Mouse (Mus musculus) myocyte (in vitro differentiated cells): Measurements from ENCODE around the gene Gdpd3. TPM values are rescaled to one million over a fixed set of nuclear protein-coding genes. Genes with fewer than 3 reads are reported as not detected.

Experiments
- H3K27me3 ChIP-seq: one replicate; pipeline ENCODE4 v1.6.1; 2011; ENCODE audit not compliant: control insufficient read depth, insufficient read depth, insufficient read length
- H3K36me3 ChIP-seq: one replicate; pipeline ENCODE4 v1.6.1; 2011; ENCODE audit not compliant: control insufficient read depth, insufficient read depth
- H3K4me2 ChIP-seq: one replicate; pipeline ENCODE4 v1.6.1; 2011; ENCODE audit warnings: low read depth, control low read depth
- H3K4me3 ChIP-seq: one replicate; pipeline ENCODE4 v1.5.1; 2011; ENCODE audit warnings: mild to moderate bottlenecking, control low read depth, moderate library complexity
- H3K79me2 ChIP-seq: one replicate; pipeline ENCODE4 v1.6.1; 2011; ENCODE audit not compliant: control insufficient read depth, insufficient read depth
- H3ac ChIP-seq: one replicate; pipeline ENCODE4 v1.6.1; 2011; ENCODE audit not compliant: control insufficient read depth, insufficient read length
- CEBPB ChIP-seq: IDR thresholded peaks from 2 replicates; pipeline ENCODE4 v1.6.1; 2011; ENCODE audit warnings: mild to moderate bottlenecking, moderate library complexity; ENCODE audit not compliant: poor library complexity, insufficient read depth, severe bottlenecking
- E2F4 ChIP-seq: IDR thresholded peaks from one replicate; pipeline ENCODE4 v1.6.1; 2011; ENCODE audit warnings: mild to moderate bottlenecking, control low read depth, moderate library complexity; ENCODE audit not compliant: insufficient read depth
- MAX ChIP-seq: IDR thresholded peaks from one replicate; pipeline ENCODE4 v1.6.1; 2011; ENCODE audit warnings: low read depth, mild to moderate bottlenecking, control low read depth
- MYOD1 ChIP-seq, 3 experiments: IDR thresholded peaks; one replicate each; pipeline ENCODE4 v1.6.1; 2011; ENCODE audit warnings: control low read depth in 2 of 3, low read depth in 2 of 3, mild to moderate bottlenecking in 2 of 3, moderate library complexity in 1 of 3; ENCODE audit not compliant: insufficient read length in 2 of 3, control insufficient read depth in 1 of 3
- MYOG ChIP-seq, 3 experiments: IDR thresholded peaks; one replicate each; pipeline ENCODE4 v1.6.1; 2011; ENCODE audit warnings: control low read depth in 2 of 3, low read depth in 2 of 3, mild to moderate bottlenecking in 2 of 3; ENCODE audit not compliant: insufficient read length in 2 of 3, control insufficient read depth in 1 of 3, insufficient read depth in 1 of 3
- POLR2A ChIP-seq: IDR thresholded peaks from one replicate; pipeline ENCODE4 v1.6.1; 2011; ENCODE audit warnings: low read depth, mild to moderate bottlenecking, control low read depth, moderate library complexity; ENCODE audit not compliant: insufficient read length
- POLR2AphosphoS2 ChIP-seq: IDR thresholded peaks from one replicate; pipeline ENCODE4 v1.6.1; 2011; ENCODE audit warnings: low read depth, control low read depth; ENCODE audit not compliant: insufficient read length
- REST ChIP-seq: IDR thresholded peaks from one replicate; pipeline ENCODE4 v1.6.1; 2011; ENCODE audit warnings: mild to moderate bottlenecking, control low read depth, moderate library complexity; ENCODE audit not compliant: insufficient read depth, insufficient read length
- SRF ChIP-seq: IDR thresholded peaks from one replicate; pipeline ENCODE4 v1.6.1; 2011; ENCODE audit warnings: low read depth; ENCODE audit not compliant: control insufficient read depth, insufficient read length
- TCF12 ChIP-seq: IDR thresholded peaks from one replicate; pipeline ENCODE4 v1.6.1; 2011; ENCODE audit warnings: mild to moderate bottlenecking, control low read depth; ENCODE audit not compliant: poor library complexity, insufficient read depth, severe bottlenecking
- TCF3 ChIP-seq: IDR thresholded peaks from one replicate; pipeline ENCODE4 v1.6.1; 2011; ENCODE audit warnings: low read depth, control low read depth; ENCODE audit not compliant: insufficient read length
- USF1 ChIP-seq: IDR thresholded peaks from one replicate; pipeline ENCODE4 v1.6.1; 2011; ENCODE audit warnings: low read depth, mild to moderate bottlenecking, control low read depth, moderate library complexity
- polyA plus RNA-seq: library from polyadenylated mRNA; unstranded; fragments of >200 nt; fragmentation: generic; extraction: Trizol; gene quantifications from one replicate; pipeline ENCODE4 v1.2.1, GENCODE M21; 2012; ENCODE audit warnings: missing spikeins

Gene Gdpd3
- polyA plus RNA-seq, 1 experiment = 1.1 TPM

DNA sequence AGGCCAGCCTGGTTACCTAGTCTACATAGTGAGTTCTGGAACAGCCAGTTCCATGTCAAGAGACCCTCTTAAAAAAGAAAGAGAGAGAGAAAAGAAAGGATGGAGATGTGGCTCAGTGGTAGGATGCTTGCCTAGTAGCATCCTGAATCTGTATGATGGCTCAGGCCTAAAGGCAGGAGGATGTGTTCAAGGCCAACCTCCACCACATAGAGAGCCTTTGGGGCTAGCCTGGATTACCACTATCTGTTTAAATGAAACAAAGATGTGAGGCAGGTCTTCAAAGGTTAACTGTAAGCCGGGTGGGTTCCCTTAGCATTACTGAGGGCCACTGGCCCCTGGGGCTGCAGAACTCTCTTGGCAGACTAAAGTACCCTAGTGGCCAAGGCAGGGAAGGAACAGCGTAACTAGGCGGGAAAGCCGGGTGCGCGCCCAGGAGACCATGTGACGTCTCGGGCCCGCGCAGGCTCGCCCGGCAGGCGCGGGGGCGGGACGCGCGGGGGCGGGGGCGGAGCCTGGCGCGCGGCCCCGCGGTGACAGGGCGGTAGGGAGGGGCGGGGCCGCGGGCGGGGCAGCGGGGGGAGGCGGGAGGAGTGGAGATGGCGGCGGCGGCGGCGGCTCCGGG is 7.0 kb upstream of the Gdpd3 start, which contains the start of gene Mapk3:
Gene Mapk3, plus strand, starts transcription at position 552 of the 622 bp plus-strand sequence.
- Histone ChIP-seq H3K79me2 (peaks cover 7% of the 10 kb centered on the region), H3K36me3 (peaks cover 5% of the 10 kb centered on the region), H3K4me2 (peak within 1 kb of the TSS; percentile 82), H3K27me3 (no peaks in the 10 kb centered on the region), H3ac (peak within 1 kb of the TSS; percentile 81), H3K4me3 (peak within 1 kb of the TSS; percentile 72)
- TF ChIP-seq TCF12 (no peak), E2F4 (peak; percentile 64), MYOD1 (IDR thresholded peaks at IDR 0.05; ENCODE audit: control insufficient read depth in 1 of 3, insufficient read length in 2 of 3, low read depth in 2 of 3) (no peak), MYOG (IDR thresholded peaks at IDR 0.05; ENCODE audit: control insufficient read depth in 1 of 3, insufficient read depth in 1 of 3, insufficient read length in 2 of 3, low read depth in 2 of 3) (no peak), REST (no peak), MAX (no peak), POLR2AphosphoS2 (no peak), SRF (no peak), TCF3 (no peak), POLR2A (no peak), CEBPB (no peak), USF1 (peak; percentile 59)

DNA sequence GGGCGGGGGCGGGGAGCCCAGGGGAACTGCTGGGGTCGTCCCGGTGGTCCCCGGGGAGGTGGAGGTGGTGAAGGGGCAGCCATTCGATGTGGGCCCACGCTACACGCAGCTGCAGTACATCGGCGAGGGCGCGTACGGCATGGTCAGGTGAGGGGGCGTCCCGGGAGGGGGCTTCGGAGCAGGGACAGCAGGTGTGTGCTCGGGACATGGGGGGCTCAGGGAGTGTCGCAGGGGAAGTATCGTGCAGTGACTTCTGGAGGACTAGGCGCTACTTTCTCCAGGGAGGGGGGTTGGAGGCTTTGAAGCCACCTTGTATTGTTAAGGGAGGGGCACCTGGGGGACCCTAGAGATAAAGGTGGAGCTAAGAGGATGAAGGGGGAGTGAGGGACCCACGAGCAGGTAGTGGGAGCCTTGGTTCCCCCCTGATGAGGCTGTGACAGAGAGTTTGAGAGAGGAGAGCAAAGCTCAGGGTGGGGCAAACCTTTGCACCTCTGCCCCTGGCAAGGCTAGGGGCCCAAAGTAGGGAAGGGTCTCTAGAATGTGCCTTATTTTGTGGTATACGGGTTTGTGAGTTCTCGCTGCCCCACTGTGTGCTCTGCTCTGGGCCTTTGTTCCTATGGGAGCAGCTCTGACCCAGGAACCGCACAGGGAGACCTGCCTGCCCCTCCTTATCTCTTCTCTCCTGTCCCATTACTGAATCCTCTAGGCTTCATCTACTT is 6.3 kb upstream of the Gdpd3 start:
- peaks cover 5% of the 10 kb centered on the region for H3K36me3 ChIP-seq
- peaks cover 7% of the 10 kb centered on the region for H3K79me2 ChIP-seq
- peak overlapping the region; percentile 82 for H3K4me2 ChIP-seq
- TF ChIP-seq POLR2A (peak; percentile 37), POLR2AphosphoS2 (no peak), TCF3 (no peak), MYOD1 (IDR thresholded peaks at IDR 0.05; ENCODE audit: control insufficient read depth in 1 of 3, insufficient read length in 2 of 3, low read depth in 2 of 3) (peak in 1 of 3 experiments; percentile 9), MAX (no peak)
- H3K4me3 ChIP-seq = peak overlapping the region; percentile 72
- H3ac ChIP-seq = peak overlapping the region; percentile 81
- no peaks in the 10 kb centered on the region for H3K27me3 ChIP-seq

DNA sequence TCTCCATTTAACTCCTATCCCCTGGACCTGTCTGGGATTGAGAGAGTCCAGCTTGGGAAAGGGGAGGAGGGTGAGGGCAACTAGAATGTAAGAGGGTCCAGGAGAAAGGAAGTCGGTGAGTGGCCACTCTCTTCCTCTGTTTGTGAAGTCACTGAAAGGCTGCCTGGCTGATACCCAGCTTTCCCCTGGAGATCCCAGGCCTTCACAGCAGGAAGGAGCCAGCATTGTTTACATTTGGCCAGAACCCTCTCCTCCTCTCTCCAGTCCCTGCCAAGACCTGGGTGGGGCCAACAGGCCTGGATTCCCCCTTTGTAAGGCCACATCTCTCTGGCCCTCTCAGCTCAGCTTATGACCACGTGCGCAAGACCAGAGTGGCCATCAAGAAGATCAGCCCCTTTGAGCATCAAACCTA is 5.7 kb upstream of the Gdpd3 start:
- Histone ChIP-seq H3K4me2 (peak overlapping the region; percentile 82), H3ac (peak overlapping the region; percentile 81), H3K79me2 (peaks cover 7% of the 10 kb centered on the region), H3K27me3 (no peaks in the 10 kb centered on the region), H3K36me3 (peaks cover 5% of the 10 kb centered on the region), H3K4me3 (peak overlapping the region; percentile 72)
- TF ChIP-seq E2F4 (no peak), REST (no peak), TCF3 (no peak)

DNA sequence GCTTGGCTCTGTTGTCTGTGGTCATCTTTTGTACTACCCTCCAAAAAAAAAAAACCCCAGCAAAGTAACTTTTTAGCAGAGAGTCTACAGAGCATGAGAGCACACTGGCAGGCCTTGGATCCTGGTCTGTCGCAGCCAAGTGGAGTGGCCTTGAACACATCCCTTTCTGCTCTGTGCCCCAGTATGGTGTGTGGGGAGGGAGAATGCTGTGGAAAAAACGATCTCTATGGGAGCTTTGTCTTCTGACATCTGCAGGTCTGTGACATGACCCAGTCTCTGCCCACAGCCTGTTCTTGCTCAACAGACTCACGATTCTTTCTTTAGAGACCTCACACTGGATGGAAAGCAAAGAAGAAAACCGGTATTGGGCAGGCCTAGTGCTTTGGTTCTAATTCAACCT is 5.2 kb upstream of the Gdpd3 start:
- Histone ChIP-seq H3K27me3 (no peaks in the 10 kb centered on the region), H3K4me3 (peak overlapping the region; percentile 72), H3ac (no peak overlapping the region), H3K79me2 (peaks cover 7% of the 10 kb centered on the region), H3K36me3 (peaks cover 5% of the 10 kb centered on the region), H3K4me2 (peak overlapping the region; percentile 82)
- TF ChIP-seq POLR2AphosphoS2 (no peak), MAX (no peak), POLR2A (no peak), SRF (no peak), MYOG (IDR thresholded peaks at IDR 0.05; ENCODE audit: control insufficient read depth in 1 of 3, insufficient read depth in 1 of 3, insufficient read length in 2 of 3, low read depth in 2 of 3) (no peak), MYOD1 (IDR thresholded peaks at IDR 0.05; ENCODE audit: control insufficient read depth in 1 of 3, insufficient read length in 2 of 3, low read depth in 2 of 3) (no peak), TCF3 (no peak), TCF12 (no peak), USF1 (no peak), E2F4 (no peak), REST (no peak), CEBPB (no peak)

DNA sequence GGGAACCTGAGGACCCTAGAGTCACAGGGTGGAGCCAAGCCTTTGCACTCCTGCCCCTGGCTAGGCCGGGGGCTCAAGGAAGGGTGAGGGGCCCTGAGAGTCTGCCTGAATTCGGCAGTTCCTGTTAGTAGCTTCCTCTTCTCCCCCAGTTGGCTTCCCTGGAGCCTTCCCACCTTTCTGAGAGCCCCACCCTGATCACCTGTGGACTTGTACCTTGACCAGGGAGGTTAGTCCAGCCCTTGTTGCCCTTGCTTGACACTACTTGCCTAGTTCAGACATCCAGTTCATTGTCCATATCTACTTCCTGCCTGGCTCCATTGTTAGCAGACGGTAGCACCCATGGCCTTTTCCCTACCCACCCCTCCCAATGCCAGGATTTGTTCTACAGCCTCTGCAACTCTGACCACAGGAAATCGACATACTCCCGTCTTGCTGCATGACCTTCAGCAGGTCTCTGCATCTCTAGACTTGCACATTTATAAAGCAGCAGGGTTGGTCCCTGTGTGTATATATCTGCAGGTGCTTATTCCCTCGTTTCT is 4.5 kb upstream of the Gdpd3 start:
- Histone ChIP-seq H3K27me3 (no peaks in the 10 kb centered on the region), H3K36me3 (peaks cover 5% of the 10 kb centered on the region), H3ac (no peak overlapping the region), H3K79me2 (peaks cover 7% of the 10 kb centered on the region), H3K4me2 (no peak overlapping the region), H3K4me3 (no peak overlapping the region)
- TF ChIP-seq USF1 (no peak), REST (no peak), POLR2A (no peak), MYOD1 (IDR thresholded peaks at IDR 0.05; ENCODE audit: control insufficient read depth in 1 of 3, insufficient read length in 2 of 3, low read depth in 2 of 3) (no peak), E2F4 (no peak), MYOG (IDR thresholded peaks at IDR 0.05; ENCODE audit: control insufficient read depth in 1 of 3, insufficient read depth in 1 of 3, insufficient read length in 2 of 3, low read depth in 2 of 3) (no peak), TCF3 (no peak), SRF (no peak), POLR2AphosphoS2 (no peak), MAX (no peak), TCF12 (no peak), CEBPB (no peak)
